Mouse (Mus musculus): ENCODE data around the gene Sulf2.

DNA sequence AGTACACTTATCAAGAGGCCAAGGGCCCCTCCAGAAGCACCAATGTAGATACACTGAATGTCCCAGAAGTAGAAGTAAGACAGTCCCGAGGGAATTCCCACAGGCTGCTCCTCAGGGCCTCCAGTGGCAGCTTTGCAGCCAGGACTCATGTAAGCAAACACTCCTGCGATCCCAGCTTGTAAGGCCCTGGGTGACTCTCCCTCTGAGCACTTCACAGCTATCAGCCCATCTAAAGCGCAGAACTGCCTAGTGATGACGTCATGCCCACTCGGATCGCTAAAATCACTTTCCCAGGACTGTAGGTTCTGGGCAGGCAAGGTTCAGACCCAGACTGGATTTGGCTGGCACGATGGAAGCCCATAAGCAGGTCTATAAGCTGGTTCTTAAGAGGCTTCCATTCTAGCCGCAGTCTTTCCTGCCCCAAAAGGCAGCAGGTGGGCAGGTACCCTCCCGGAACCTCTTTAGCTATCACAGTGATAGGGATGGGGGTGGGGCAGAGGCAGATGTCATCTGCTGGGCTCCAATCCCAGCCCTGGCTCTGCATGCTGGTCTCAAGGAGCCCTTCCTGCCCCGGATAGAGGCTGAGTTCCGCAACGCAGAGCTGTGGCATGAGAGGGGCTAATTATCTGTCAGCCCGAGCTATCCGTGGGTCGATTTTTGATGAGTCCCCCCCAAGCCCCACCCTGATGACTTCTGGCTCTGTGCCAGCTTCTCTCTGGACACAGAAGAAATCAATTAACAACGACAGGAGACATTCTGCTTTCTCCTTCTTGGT lies 19.6 kb downstream of the Sulf2 start:
- TF ChIP-seq POLR2AphosphoS2 (IDR thresholded peaks at IDR 0.05; ENCODE audit: low read length) (no peak), EP300 (IDR thresholded peaks at IDR 0.05; ENCODE audit: low read depth in 1 of 2, low read length in 2 of 2) (no peak), ZMIZ1 (IDR thresholded peaks at IDR 0.05; ENCODE audit: low read depth, low read length) (no peak), CTCF (IDR thresholded peaks at IDR 0.05 in 2 of 3, conservative IDR thresholded peaks at IDR 0.05 in 1 of 3; ENCODE audit: control insufficient read depth in 1 of 3, insufficient read depth in 1 of 3, low read depth in 2 of 3, low read length in 3 of 3, poor library complexity in 1 of 3, severe bottlenecking in 1 of 3) (no peak), MEF2A (IDR thresholded peaks at IDR 0.05; ENCODE audit: extremely low read depth, insufficient replicate concordance, low read depth, low read length, poor library complexity, severe bottlenecking) (no peak), MXI1 (IDR thresholded peaks at IDR 0.05; ENCODE audit: low read depth, low read length) (no peak), POLR2A (IDR thresholded peaks at IDR 0.05; ENCODE audit: control insufficient read depth in 1 of 2, insufficient read depth in 1 of 2, low read depth in 1 of 2, low read length in 2 of 2, poor library complexity in 1 of 2) (no peak), TBP (IDR thresholded peaks at IDR 0.05; ENCODE audit: low read depth, low read length) (no peak), HCFC1 (IDR thresholded peaks at IDR 0.05; ENCODE audit: low read depth, low read length) (no peak), TCF12 (IDR thresholded peaks at IDR 0.05; ENCODE audit: low read depth, low read length) (no peak), MAFK (IDR thresholded peaks at IDR 0.05; ENCODE audit: borderline replicate concordance, low read depth, low read length) (no peak), ZC3H11A (IDR thresholded peaks at IDR 0.05; ENCODE audit: low read depth, low read length) (no peak)
